Mouse (Mus musculus): ENCODE results near the gene Foxj3.

- no peak for TF ChIP-seq CTCF (conservative IDR thresholded peaks at IDR 0.05; ENCODE audit: insufficient read depth, insufficient read length, low read depth, low read length)
- TF ChIP-seq POLR2A (IDR thresholded peaks at IDR 0.05; ENCODE audit: low read depth, low read length) = no peak
Observed at GRCm38 (mm10) chr4:119572682-119573081, 35.9 kb downstream of the Foxj3 start.

Measured in kidney, adult 2 months (tissue).